Mouse (Mus musculus) urinary bladder, postnatal 4 days (tissue): Measurements from ENCODE around the gene Enpp1.

Experiments used
- DNase-seq, 2 experiments: peaks; one replicate each; pipeline ENCODE4 v3.0.0; 2021 to 2022; ENCODE audit warnings: low spot score in 2 of 2

The Enpp1 gene

DNA sequence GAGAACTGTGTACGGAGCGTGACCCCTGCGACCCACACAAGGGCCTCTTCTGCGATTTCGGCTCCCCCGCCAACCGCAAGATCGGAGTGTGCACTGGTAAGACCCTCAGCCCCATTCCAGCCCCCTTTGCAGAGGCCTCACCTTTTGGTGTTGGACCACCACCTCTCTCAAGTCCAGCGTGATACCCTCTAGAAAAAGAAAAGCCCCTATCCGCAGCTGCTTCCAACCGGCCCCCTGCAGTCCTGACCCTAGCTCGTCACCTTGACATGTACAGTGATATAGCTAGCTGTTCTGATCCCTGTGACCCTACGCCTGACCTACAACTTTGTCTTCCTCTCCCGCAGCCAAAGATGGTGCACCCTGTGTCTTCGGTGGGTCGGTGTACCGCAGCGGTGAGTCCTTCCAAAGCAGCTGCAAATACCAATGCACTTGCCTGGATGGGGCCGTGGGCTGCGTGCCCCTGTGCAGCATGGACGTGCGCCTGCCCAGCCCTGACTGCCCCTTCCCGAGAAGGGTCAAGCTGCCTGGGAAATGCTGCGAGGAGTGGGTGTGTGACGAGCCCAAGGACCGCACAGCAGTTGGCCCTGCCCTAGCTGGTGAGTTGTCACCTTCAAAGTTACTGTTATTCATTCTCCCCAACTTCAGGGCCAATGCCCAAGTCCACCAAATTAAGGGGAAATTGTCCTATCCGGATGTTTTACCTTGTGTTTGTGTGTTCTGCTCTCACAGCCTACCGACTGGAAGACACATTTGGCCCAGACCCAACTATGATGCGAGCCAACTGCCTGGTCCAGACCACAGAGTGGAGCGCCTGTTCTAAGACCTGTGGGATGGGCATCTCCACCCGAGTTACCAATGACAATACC, 115.7 kb downstream of the Enpp1 start:
- DNase-seq, result peak in 1 of 2 experiments; percentile 42

DNA sequence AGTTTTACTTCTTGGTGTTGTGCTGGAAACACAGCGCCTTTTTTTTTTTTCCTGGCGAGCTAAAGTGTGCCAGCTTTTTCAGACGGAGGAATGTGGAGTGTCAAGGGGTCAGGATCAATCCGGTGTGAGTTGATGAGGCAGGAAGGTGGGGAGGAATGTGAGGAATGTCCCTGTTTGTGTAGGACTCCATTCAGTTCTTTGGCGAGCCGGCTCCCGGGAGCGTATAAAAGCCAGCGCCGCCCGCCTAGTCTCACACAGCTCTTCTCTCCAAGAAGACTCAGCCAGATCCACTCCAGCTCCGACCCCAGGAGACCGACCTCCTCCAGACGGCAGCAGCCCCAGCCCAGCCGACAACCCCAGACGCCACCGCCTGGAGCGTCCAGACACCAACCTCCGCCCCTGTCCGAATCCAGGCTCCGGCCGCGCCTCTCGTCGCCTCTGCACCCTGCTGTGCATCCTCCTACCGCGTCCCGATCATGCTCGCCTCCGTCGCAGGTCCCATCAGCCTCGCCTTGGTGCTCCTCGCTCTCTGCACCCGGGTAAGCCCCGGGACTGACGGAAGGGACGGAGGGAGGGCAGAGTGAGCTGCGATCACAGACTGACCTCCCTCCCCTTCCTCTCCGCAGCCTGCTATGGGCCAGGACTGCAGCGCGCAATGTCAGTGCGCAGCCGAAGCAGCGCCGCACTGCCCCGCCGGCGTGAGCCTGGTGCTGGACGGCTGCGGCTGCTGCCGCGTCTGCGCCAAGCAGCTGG, 116.5 kb downstream of the Enpp1 start, which contains the start of gene Ccn2:
Gene Ccn2 (plus strand): TSS at position 193 of the 753 bp plus-strand sequence.
- peak; percentile 85 for DNase-seq

GRCm38 (mm10) chr10:24593556-24593955, 118.4 kb downstream of the Enpp1 start:
- no peak for DNase-seq

GRCm38 (mm10) chr10:24592969-24593368, 119.0 kb downstream of the Enpp1 start:
- no peak for DNase-seq

DNA sequence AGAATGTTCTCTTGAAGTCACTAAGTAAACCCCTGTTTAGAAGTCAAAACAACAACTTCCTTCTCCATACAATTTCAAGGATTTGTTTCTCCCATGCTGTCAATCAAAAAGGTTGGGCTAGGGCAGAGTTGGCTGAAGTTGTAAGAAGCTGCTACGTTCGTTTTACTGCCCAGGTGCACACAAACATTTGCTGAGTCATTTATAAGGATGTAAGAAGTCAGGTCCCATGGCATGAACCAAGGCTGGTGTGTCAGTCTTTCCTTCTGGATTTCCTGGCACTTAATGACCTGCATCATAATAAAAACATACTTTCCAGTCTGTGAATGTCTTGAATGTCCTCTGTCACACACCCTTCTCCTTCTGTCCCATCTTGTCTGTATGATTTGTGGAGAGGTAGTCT, 119.6 kb downstream of the Enpp1 start:
- DNase-seq, result no peak

GRCm38 (mm10) chr10:24591741-24592140, 120.2 kb downstream of the Enpp1 start:
- DNase-seq, result no peak

GRCm38 (mm10) chr10:24591136-24591535, 120.8 kb downstream of the Enpp1 start:
- peak; percentile 64 to 81 for DNase-seq

DNA sequence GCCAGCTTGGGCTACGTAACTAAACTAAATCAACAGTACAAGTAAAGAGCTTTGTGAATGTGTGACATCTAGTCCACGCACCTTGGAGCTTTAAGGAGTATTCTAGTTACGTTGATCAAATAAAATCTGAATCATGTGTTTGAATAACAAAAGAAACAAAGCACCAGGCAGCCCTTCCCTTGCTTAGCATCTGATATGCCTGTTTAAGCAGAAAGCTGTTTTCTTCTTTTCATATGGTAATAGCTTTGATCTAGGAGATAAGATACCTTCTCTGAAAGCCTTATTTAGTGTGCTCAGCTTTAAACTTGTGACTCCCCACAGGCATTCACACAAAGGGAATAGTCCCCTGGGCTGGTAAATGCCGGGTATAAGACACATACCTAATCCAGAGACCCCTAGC, 121.4 kb downstream of the Enpp1 start:
- DNase-seq, result no peak

- no peak for DNase-seq
Observed at GRCm38 (mm10) chr10:24589238-24589637, 122.7 kb downstream of the Enpp1 start.

GRCm38 (mm10) chr10:24588824-24589223, 123.1 kb downstream of the Enpp1 start:
- DNase-seq, result no peak
